Mouse (Mus musculus) heart, embryonic 15.5 days (tissue): ENCODE measurements at regions not wholly inside any gene's neighbourhood (a gene's known extent, or its start where the extent isn't known, plus 50 kb on each side); places are given as distances from the start of the nearest gene placed in this dataset.
A peak's percentile ranks its signal among the peaks of the same experiment; 100 is the strongest.

Source experiments
- ATAC-seq: fragments of 200-750 bp; cut with Nextera tagmentation; replicated peaks from 2 replicates; pipeline ENCODE4 v1.8.0; 2017; ENCODE audit warnings: low read depth, moderate TSS enrichment; ENCODE audit not compliant: insufficient number of reproducible peaks, insufficient read depth, low FRiP score
- H3K27ac ChIP-seq: fragments of 300-500 bp; sonication (generic); 2 replicates; pipeline ENCODE4 v1.5.1; 2015; ENCODE audit warnings: mild to moderate bottlenecking, inconsistent platforms
- H3K27me3 ChIP-seq: fragments of 300-500 bp; sonication (generic); 2 replicates; pipeline ENCODE4 v1.6.1; 2015; ENCODE audit warnings: inconsistent platforms
- H3K36me3 ChIP-seq: fragments of 300-500 bp; sonication (generic); 2 replicates; pipeline ENCODE4 v1.6.1; 2015; ENCODE audit warnings: mild to moderate bottlenecking, inconsistent platforms
- H3K4me1 ChIP-seq: fragments of 300-500 bp; sonication (generic); replicated peaks from 2 replicates; pipeline ENCODE4 v1.6.1; 2015; ENCODE audit warnings: inconsistent platforms
- H3K4me2 ChIP-seq: fragments of 300-500 bp; sonication (generic); 2 replicates; pipeline ENCODE4 v1.6.1; 2015; ENCODE audit warnings: inconsistent platforms, mild to moderate bottlenecking, moderate library complexity
- H3K4me3 ChIP-seq: fragments of 300-500 bp; sonication (generic); 2 replicates; pipeline ENCODE4 v1.5.1; 2015; ENCODE audit warnings: mild to moderate bottlenecking, inconsistent platforms
- H3K9ac ChIP-seq: fragments of 300-500 bp; sonication (generic); 2 replicates; pipeline ENCODE4 v1.6.1; 2015; ENCODE audit warnings: mild to moderate bottlenecking, inconsistent platforms
- H3K9me3 ChIP-seq: fragments of 300-500 bp; sonication (generic); replicated peaks from 2 replicates; pipeline ENCODE4 v1.6.1; 2016; ENCODE audit warnings: inconsistent platforms
- WGBS: fragments of 180-500 bp; shearing (Covaris S2); methylation state at CpG from one replicate; pipeline ENCODE4 v1.1.7; 2015; ENCODE audit warnings: mixed read lengths; 5-methylcytosine and 5-hydroxymethylcytosine counted together

- Histone ChIP-seq H3K9ac (no peak overlapping the region), H3K9me3 (no peaks in the 10 kb centered on the region), H3K4me2 (no peak overlapping the region), H3K36me3 (no peaks in the 10 kb centered on the region), H3K4me3 (no peak overlapping the region), H3K27me3 (no peaks in the 10 kb centered on the region), H3K4me1 (no peaks in the 10 kb centered on the region), H3K27ac (no peak overlapping the region)
- 65% methylated on average over 15 of the region's 15 CpGs for WGBS
- ATAC-seq = no peak
Measured at GRCm38 (mm10) chr5:105993066-105993760, 116.8 kb downstream of the Zfp326 start.

- 78% methylated on average over 12 of the region's 12 CpGs for WGBS
- no peak overlapping the region for H3K9ac ChIP-seq
- H3K27me3 ChIP-seq = no peaks in the 10 kb centered on the region
- no peaks in the 10 kb centered on the region for H3K36me3 ChIP-seq
- no peaks in the 10 kb centered on the region for H3K4me1 ChIP-seq
- H3K27ac ChIP-seq = no peak overlapping the region
- no peaks in the 10 kb centered on the region for H3K9me3 ChIP-seq
- no peak overlapping the region for H3K4me2 ChIP-seq
- no peak for ATAC-seq
- H3K4me3 ChIP-seq = no peak overlapping the region
Measured at GRCm38 (mm10) chr5:105990777-105991176, 114.4 kb downstream of the Zfp326 start.

DNA sequence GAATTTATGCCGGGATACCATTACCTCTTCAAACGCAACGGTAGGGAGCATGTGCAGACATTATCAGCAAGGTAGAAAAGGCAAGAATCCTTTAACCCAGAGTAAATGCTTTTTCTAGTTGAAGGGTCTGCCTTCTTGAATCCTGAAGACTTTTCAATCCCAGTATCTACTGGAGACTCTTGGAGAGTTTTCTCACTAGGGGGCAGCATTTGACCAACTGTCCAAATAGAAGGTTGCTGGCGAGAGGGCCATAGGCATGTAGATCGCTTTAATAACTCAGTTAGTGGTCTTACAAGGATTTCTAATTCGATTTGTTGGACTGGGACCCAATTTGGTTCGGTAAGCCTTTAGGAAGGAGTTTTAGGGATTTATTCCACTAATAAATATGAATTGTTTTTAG is 110.0 kb downstream of the Zfp326 start:
- no peak for ATAC-seq
- Histone ChIP-seq H3K36me3 (no peaks in the 10 kb centered on the region), H3K4me1 (no peaks in the 10 kb centered on the region), H3K4me3 (no peak overlapping the region), H3K4me2 (no peak overlapping the region), H3K9ac (no peak overlapping the region), H3K27ac (no peak overlapping the region), H3K27me3 (no peaks in the 10 kb centered on the region), H3K9me3 (no peaks in the 10 kb centered on the region)
- 40% methylated on average over 7 of the region's 7 CpGs for WGBS

DNA sequence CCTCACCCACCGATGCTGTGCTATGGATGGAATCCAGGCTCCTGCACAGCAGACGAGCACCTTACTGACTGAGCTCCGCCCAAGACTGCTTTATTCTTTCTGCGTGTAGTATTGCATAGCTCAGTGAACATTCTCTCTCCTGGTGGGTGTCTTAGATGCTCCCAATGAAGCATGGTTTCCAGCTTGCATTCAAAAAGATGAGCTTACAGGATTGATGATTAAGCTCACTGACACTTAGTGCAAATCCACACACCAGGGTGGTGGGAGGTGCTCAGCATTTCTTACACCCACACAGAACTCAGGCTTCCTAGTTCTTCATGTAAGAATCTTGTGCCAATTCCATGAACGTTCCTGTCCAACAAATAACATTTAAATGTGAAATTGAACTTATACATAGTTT is 106.8 kb downstream of the Zfp326 start:
- 67% methylated on average over 5 of the region's 5 CpGs for WGBS
- no peak overlapping the region for H3K4me2 ChIP-seq
- ATAC-seq = no peak
- no peak overlapping the region for H3K9ac ChIP-seq
- H3K27ac ChIP-seq = no peak overlapping the region
- no peaks in the 10 kb centered on the region; the same call in 1 of the 2 replicates for H3K4me1 ChIP-seq
- H3K4me3 ChIP-seq = no peak overlapping the region
- no peaks in the 10 kb centered on the region for H3K9me3 ChIP-seq
- H3K27me3 ChIP-seq = no peaks in the 10 kb centered on the region
- H3K36me3 ChIP-seq = no peaks in the 10 kb centered on the region

DNA sequence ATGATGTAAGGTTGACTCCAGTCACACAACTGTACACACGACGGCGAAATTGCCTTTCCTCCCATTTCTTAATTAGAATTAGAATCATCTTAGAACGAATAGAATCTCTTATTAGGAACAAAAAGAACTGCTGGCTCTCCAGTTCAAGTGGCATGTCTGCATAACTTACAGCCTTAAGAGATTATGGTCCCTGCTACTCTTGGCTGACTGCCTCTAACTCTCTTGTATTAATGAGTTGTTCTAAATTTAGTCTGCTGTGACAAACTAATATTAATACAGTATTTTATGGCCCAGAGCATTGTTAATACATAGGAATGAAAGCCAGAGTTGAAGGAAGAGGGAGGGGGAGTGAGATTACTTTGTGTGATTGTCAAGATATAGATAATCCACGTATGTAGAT is 100.4 kb downstream of the Zfp326 start:
- Histone ChIP-seq H3K9ac (no peak overlapping the region), H3K9me3 (no peaks in the 10 kb centered on the region), H3K4me1 (peaks cover 23% of the 10 kb centered on the region), H3K27me3 (no peaks in the 10 kb centered on the region), H3K36me3 (no peaks in the 10 kb centered on the region), H3K4me3 (no peak overlapping the region), H3K4me2 (peak overlapping the region; percentile 17; the same call in 1 of the 2 replicates), H3K27ac (peak overlapping the region; percentile 59)
- no peak for ATAC-seq
- 27% methylated on average over 5 of the region's 5 CpGs for WGBS

DNA sequence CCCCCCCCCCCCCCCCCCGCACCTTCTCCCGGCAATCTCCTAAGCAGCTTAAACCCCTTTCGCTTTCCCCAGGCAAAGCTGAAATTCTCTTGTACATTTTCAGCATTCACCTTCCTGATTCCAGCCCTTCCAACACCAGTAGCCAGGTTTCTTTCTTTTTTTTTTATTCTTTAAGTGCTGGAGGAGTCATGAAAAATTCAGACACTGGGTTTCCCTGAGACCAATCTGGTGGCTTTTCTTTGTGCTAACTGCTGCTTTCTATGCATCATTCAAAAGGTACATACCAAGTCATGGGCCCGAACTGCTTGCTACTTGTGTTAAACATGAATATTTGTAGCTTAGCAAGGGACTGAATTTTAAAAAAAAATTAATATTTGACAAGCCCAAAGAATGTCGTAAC is 99.7 kb downstream of the Zfp326 start:
- Histone ChIP-seq H3K4me2 (peak overlapping the region; percentile 49), H3K27ac (no peak overlapping the region)

GRCm38 (mm10) chr5:105975275-105976011 is 99.1 kb downstream of the Zfp326 start:
- Histone ChIP-seq H3K9me3 (no peaks in the 10 kb centered on the region), H3K4me3 (0 out of 2 replicates have a peak overlapping the region, but pooled peaks have one; percentile 17), H3K36me3 (no peaks in the 10 kb centered on the region), H3K4me2 (peak overlapping the region; percentile 49), H3K27me3 (no peaks in the 10 kb centered on the region), H3K9ac (no peak overlapping the region), H3K4me1 (peaks cover 23% of the 10 kb centered on the region), H3K27ac (no peak overlapping the region)
- ATAC-seq = no peak
- WGBS = 49% methylated on average over 21 of the region's 21 CpGs

More for the DNA sequence above, 99.7 kb downstream of the Zfp326 start:
- no peaks in the 10 kb centered on the region for H3K36me3 ChIP-seq
- no peak for ATAC-seq
- H3K9ac ChIP-seq = no peak overlapping the region
- H3K27me3 ChIP-seq = no peaks in the 10 kb centered on the region
- 55% methylated on average over 5 of the region's 5 CpGs for WGBS
- 0 out of 2 replicates have a peak overlapping the region, but pooled peaks have one; percentile 17 for H3K4me3 ChIP-seq
- peaks cover 23% of the 10 kb centered on the region for H3K4me1 ChIP-seq
- H3K9me3 ChIP-seq = no peaks in the 10 kb centered on the region

DNA sequence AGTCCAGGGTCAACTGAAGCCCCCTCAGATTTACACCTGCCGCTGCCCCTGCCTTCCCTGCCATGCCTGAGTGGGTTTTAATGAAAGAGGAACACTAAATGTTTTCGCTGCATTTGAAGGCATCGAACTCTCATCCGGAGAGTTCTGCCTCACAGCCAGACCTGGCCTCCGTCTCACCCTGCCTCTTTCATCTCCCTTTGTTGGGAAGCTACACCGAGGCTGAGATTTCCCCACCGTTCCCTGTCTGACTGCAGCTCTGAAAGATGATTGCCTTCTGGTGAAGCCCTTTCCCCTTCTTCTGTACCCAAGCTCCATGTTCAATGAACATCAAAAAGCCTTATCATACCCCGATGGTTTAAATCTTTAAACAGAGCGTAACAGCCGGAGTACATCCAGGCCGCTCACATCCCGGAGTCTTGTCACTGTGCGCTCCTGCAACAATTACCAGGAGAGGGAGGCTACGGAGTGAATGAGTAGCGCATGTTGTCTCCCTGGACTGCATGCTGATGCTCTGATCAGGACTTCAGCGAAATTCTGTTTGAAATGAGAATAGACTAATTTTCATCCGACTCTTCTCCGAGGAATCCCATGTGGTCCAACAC is 98.3 kb downstream of the Zfp326 start:
- H3K4me1 ChIP-seq = peaks cover 23% of the 10 kb centered on the region
- 82% methylated on average over 18 of the region's 18 CpGs for WGBS
- no peak overlapping the region for H3K27ac ChIP-seq
- no peak overlapping the region for H3K9ac ChIP-seq
- no peaks in the 10 kb centered on the region for H3K27me3 ChIP-seq
- H3K36me3 ChIP-seq = no peaks in the 10 kb centered on the region
- no peak overlapping the region for H3K4me3 ChIP-seq
- no peak for ATAC-seq
- no peaks in the 10 kb centered on the region for H3K9me3 ChIP-seq
- H3K4me2 ChIP-seq = no peak overlapping the region
